Mouse (Mus musculus) forebrain, embryonic 10.5 days (tissue): ENCODE measurements around the gene Gcdh. TPM values are rescaled to one million over a fixed set of nuclear protein-coding genes. Genes with fewer than 3 reads are reported as not detected.

Source experiments
- DNase-seq: peaks from one replicate; pipeline ENCODE4 v3.0.0-alpha.2; 2017; ENCODE audit warnings: low spot score; ENCODE audit errors: extremely low spot score
- H3K27ac ChIP-seq: fragments of 300-500 bp; sonication (generic); 2 replicates; pipeline ENCODE4 v1.5.1; 2016; ENCODE audit warnings: mild to moderate bottlenecking
- H3K27me3 ChIP-seq: fragments of 300-500 bp; sonication (generic); 2 replicates; pipeline ENCODE4 v1.6.1; 2016; ENCODE audit warnings: mild to moderate bottlenecking; ENCODE audit not compliant: poor library complexity, severe bottlenecking
- H3K36me3 ChIP-seq: fragments of 300-500 bp; sonication (generic); replicated peaks from 2 replicates; pipeline ENCODE4 v1.6.1; 2016; ENCODE audit warnings: mild to moderate bottlenecking, moderate library complexity
- H3K4me1 ChIP-seq: fragments of 300-500 bp; sonication (generic); 2 replicates; pipeline ENCODE4 v1.6.1; 2016
- H3K4me3 ChIP-seq: fragments of 300-500 bp; sonication (generic); 2 replicates; pipeline ENCODE4 v1.5.1; 2016; ENCODE audit warnings: mild to moderate bottlenecking, moderate library complexity
- H3K9me3 ChIP-seq: fragments of 300-500 bp; sonication (generic); 2 replicates; pipeline ENCODE4 v1.6.1; 2016; ENCODE audit warnings: mild to moderate bottlenecking, moderate library complexity
- WGBS: fragments of 180-500 bp; shearing (Covaris S2); methylation state at CpG from one replicate; pipeline ENCODE4 v1.1.7; 2016; 5-methylcytosine and 5-hydroxymethylcytosine counted together
- polyA plus RNA-seq: library from polyadenylated mRNA; unstranded; fragments of >200 nt; fragmentation: Nextera tagmentation; extraction: Ambion mirVana; gene quantifications from 2 replicates; pipeline ENCODE4 v1.2.1, GENCODE M21; 2016

The Gcdh gene
- polyA plus RNA-seq, 1 experiment from 2014 or later, result 49.6 TPM

DNA sequence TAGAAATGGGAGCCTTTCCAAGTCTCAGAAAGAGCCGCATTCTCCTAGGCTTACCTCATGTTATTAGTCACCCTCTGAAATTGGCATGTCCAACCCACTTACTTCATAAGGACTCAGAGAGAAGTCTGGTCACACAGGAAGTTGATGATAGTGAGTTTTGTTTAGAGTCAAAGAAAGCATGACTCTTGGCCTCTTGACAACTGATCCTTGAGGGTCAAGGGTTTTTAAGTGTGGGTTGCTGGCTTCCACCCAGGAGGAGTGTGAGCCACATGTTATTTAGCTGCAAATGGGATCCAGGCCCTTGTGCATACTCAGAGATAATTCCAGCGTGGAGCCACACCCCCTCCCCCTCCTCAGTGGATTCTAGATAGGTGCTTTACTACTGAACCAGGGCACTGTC is 27.9 kb upstream of the Gcdh start:
- H3K9me3 ChIP-seq, result no peaks in the 10 kb centered on the region
- no peak for DNase-seq
- H3K27me3 ChIP-seq, result peaks cover 42% of the 10 kb centered on the region
- H3K36me3 ChIP-seq, result peaks cover 3% of the 10 kb centered on the region; the same call in 1 of the 2 replicates
- no peak overlapping the region for H3K4me3 ChIP-seq
- peaks cover 6% of the 10 kb centered on the region for H3K4me1 ChIP-seq
- no peak overlapping the region for H3K27ac ChIP-seq
- 80% methylated on average over 2 of the region's 2 CpGs for WGBS

- Histone ChIP-seq H3K36me3 (peaks cover 8% of the 10 kb centered on the region; the same call in 1 of the 2 replicates), H3K27me3 (peaks cover 58% of the 10 kb centered on the region), H3K4me3 (no peak overlapping the region), H3K4me1 (peaks cover 9% of the 10 kb centered on the region), H3K9me3 (peaks cover 4% of the 10 kb centered on the region; the same call in 1 of the 2 replicates), H3K27ac (no peak overlapping the region)
- no peak for DNase-seq
- 96% methylated on average over 15 of the region's 15 CpGs for WGBS
These were observed 24.9 kb upstream of the Gcdh start for GRCm38 (mm10) chr8:84918646-84919045.

DNA sequence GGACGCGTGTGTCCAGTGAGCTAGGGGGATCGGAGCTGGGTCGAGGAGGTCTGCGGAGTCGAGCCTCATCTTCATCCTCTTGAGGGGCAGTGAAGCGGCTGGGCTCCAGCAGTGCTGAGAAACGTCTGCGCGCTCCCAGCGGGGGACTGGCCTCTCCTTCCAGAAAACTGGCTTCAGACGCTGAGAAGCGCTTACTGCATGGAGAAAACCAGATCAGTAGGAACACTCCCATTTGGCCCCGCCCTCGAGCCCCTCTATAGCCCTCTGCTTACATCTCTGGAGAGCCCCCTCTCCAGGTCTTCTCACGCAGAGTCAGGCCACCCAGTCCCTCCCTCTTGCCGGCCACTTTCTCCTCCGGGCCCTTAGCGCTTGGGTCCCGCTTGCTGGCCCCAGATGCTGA is 24.1 kb upstream of the Gcdh start:
- Histone ChIP-seq H3K36me3 (peaks cover 8% of the 10 kb centered on the region; the same call in 1 of the 2 replicates), H3K4me3 (peak overlapping the region; percentile 11; the same call in 1 of the 2 replicates), H3K9me3 (peaks cover 4% of the 10 kb centered on the region; the same call in 1 of the 2 replicates), H3K4me1 (peaks cover 18% of the 10 kb centered on the region), H3K27me3 (peaks cover 64% of the 10 kb centered on the region), H3K27ac (no peak overlapping the region)
- WGBS, result 38% methylated on average over 20 of the region's 20 CpGs
- DNase-seq, result no peak

- peaks cover 11% of the 10 kb centered on the region for H3K36me3 ChIP-seq
- H3K9me3 ChIP-seq, result peaks cover 4% of the 10 kb centered on the region; the same call in 1 of the 2 replicates
- whole genome bisulfite sequencing, result 89% methylated on average over 8 of the region's 8 CpGs
- peaks cover 86% of the 10 kb centered on the region for H3K27me3 ChIP-seq
- H3K27ac ChIP-seq, result no peak overlapping the region
- H3K4me1 ChIP-seq, result peaks cover 24% of the 10 kb centered on the region
- no peak for DNase-seq
- no peak overlapping the region for H3K4me3 ChIP-seq
These were observed 21.5 kb upstream of the Gcdh start for GRCm38 (mm10) chr8:84915269-84915668.

DNA sequence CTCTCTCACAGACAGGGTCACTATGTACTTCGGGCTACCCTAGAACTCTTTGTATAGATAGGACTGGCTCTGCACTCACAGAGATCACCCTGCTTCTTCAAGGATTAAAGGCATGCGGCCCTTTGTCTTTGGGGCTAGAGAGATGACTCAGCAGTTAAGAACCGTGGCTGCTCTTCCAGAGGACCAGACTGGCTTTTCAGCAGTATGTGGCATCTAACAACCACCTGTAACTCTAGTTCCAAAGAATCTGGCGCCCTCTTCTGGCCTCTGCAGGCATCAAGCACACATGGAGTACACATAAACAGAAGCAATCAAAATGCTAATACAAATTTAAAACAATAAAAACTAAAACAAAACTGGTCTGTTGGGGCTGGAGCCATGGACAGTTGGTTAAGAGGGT is 20.2 kb upstream of the Gcdh start:
- Histone ChIP-seq H3K27me3 (peaks cover 97% of the 10 kb centered on the region), H3K27ac (no peak overlapping the region), H3K4me3 (peak overlapping the region; percentile 56), H3K4me1 (peaks cover 34% of the 10 kb centered on the region), H3K9me3 (peaks cover 4% of the 10 kb centered on the region; the same call in 1 of the 2 replicates), H3K36me3 (peaks cover 10% of the 10 kb centered on the region)
- peak; percentile 44 for DNase-seq
- 32% methylated on average over 4 of the region's 4 CpGs for WGBS

- peaks cover 4% of the 10 kb centered on the region; the same call in 1 of the 2 replicates for H3K9me3 ChIP-seq
- peak overlapping the region; percentile 27; the same call in 1 of the 2 replicates for H3K27ac ChIP-seq
- H3K4me3 ChIP-seq, result peak overlapping the region; percentile 56
- DNase-seq, result no peak
- H3K4me1 ChIP-seq, result peaks cover 38% of the 10 kb centered on the region
- peaks cover 10% of the 10 kb centered on the region for H3K36me3 ChIP-seq
- H3K27me3 ChIP-seq, result peaks cover 97% of the 10 kb centered on the region
- WGBS, result 17% methylated on average over 9 of the region's 9 CpGs
These were observed 19.8 kb upstream of the Gcdh start for GRCm38 (mm10) chr8:84913502-84913900.

- Histone ChIP-seq H3K4me3 (peak overlapping the region; percentile 56), H3K27ac (0 out of 2 replicates have a peak overlapping the region, but pooled peaks have one; percentile 27), H3K4me1 (peaks cover 40% of the 10 kb centered on the region), H3K27me3 (peaks cover 92% of the 10 kb centered on the region), H3K36me3 (peaks cover 10% of the 10 kb centered on the region), H3K9me3 (peaks cover 4% of the 10 kb centered on the region; the same call in 1 of the 2 replicates)
- DNase-seq, result peak; percentile 69
- 2% methylated on average over 55 of the region's 55 CpGs for WGBS
These were observed 19.3 kb upstream of the Gcdh start for GRCm38 (mm10) chr8:84912895-84913501.

GRCm38 (mm10) chr8:84912391-84912790 is 18.7 kb upstream of the Gcdh start:
- 21% methylated on average over 27 of the region's 27 CpGs for WGBS
- Histone ChIP-seq H3K27me3 (peaks cover 86% of the 10 kb centered on the region), H3K4me1 (peaks cover 35% of the 10 kb centered on the region), H3K9me3 (peaks cover 4% of the 10 kb centered on the region; the same call in 1 of the 2 replicates), H3K36me3 (peaks cover 10% of the 10 kb centered on the region), H3K4me3 (peak overlapping the region; percentile 56), H3K27ac (no peak overlapping the region)
- no peak for DNase-seq

GRCm38 (mm10) chr8:84911854-84912253 is 18.1 kb upstream of the Gcdh start:
- Histone ChIP-seq H3K27me3 (peaks cover 81% of the 10 kb centered on the region), H3K36me3 (peaks cover 10% of the 10 kb centered on the region), H3K27ac (no peak overlapping the region), H3K9me3 (peaks cover 4% of the 10 kb centered on the region; the same call in 1 of the 2 replicates), H3K4me3 (peak overlapping the region; percentile 56; the same call in 1 of the 2 replicates), H3K4me1 (peaks cover 35% of the 10 kb centered on the region)
- no peak for DNase-seq
- WGBS, result 82% methylated on average over 9 of the region's 9 CpGs

GRCm38 (mm10) chr8:84910551-84910950 is 16.8 kb upstream of the Gcdh start:
- Histone ChIP-seq H3K27me3 (peaks cover 71% of the 10 kb centered on the region), H3K4me1 (peaks cover 35% of the 10 kb centered on the region), H3K27ac (no peak overlapping the region), H3K36me3 (peaks cover 5% of the 10 kb centered on the region), H3K9me3 (peaks cover 4% of the 10 kb centered on the region; the same call in 1 of the 2 replicates), H3K4me3 (no peak overlapping the region)
- whole genome bisulfite sequencing, result 89% methylated on average over 6 of the region's 6 CpGs
- no peak for DNase-seq

DNA sequence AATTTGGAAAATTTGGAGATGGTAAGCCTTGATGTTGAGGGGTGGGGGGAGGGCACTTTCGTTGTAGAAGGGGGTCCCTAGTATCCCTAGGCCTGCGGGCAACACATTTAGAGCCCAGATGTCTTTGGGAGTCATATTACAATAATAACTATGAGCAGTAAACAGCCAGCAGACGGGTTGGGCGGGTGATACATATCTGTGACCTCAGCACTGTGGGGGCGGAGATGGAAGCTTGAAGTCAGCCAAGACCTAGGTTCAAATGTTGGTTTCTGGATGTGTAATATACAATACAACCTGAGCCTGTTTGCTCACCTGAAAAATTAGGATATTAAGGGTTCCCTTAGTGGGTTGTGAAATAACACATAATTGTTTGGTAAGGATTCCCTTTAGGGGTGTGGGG is 16.2 kb upstream of the Gcdh start:
- WGBS, result 90% methylated on average over 5 of the region's 5 CpGs
- no peak for DNase-seq
- Histone ChIP-seq H3K4me3 (no peak overlapping the region), H3K36me3 (peaks cover 5% of the 10 kb centered on the region), H3K9me3 (peaks cover 4% of the 10 kb centered on the region; the same call in 1 of the 2 replicates), H3K27ac (no peak overlapping the region), H3K27me3 (peaks cover 71% of the 10 kb centered on the region), H3K4me1 (peaks cover 35% of the 10 kb centered on the region)

GRCm38 (mm10) chr8:84909162-84909767 is 15.5 kb upstream of the Gcdh start:
- H3K27ac ChIP-seq, result peak overlapping the region; percentile 82

More at GRCm38 (mm10) chr8:84909162-84909767, 15.5 kb upstream of the Gcdh start:
- Histone ChIP-seq H3K36me3 (peaks cover 5% of the 10 kb centered on the region), H3K4me1 (peaks cover 35% of the 10 kb centered on the region), H3K4me3 (peak overlapping the region; percentile 59), H3K9me3 (peaks cover 4% of the 10 kb centered on the region; the same call in 1 of the 2 replicates), H3K27me3 (peaks cover 71% of the 10 kb centered on the region)
- WGBS, result 51% methylated on average over 20 of the region's 20 CpGs
- DNase-seq, result no peak
